Mouse (Mus musculus) cerebellum, adult 2 months (tissue): Measurements from ENCODE around the gene Snip1. TPM values are rescaled to one million over a fixed set of nuclear protein-coding genes. Genes with fewer than 3 reads are reported as not detected.
A peak's percentile ranks its signal among the peaks of the same experiment; 100 is the strongest.

Source experiments
- DNase-seq, 2 experiments: peaks; one replicate each; pipeline ENCODE4 v3.0.0; 2021
- H3K27ac ChIP-seq: fragments of 200-500 bp; 2 replicates; pipeline ENCODE4 v1.5.1; 2012; ENCODE audit warnings: low read length, control low read depth, inconsistent platforms; ENCODE audit not compliant: insufficient read depth
- H3K27me3 ChIP-seq: fragments of 200-500 bp; 2 replicates; pipeline ENCODE4 v1.6.1; 2012; ENCODE audit warnings: inconsistent platforms, mild to moderate bottlenecking, low read length, moderate library complexity; ENCODE audit not compliant: control insufficient read depth, insufficient read depth
- H3K4me1 ChIP-seq: fragments of 200-500 bp; 2 replicates; pipeline ENCODE4 v1.6.1; 2011; ENCODE audit warnings: low read length; ENCODE audit not compliant: control insufficient read depth, insufficient read depth
- H3K4me3 ChIP-seq: fragments of 200-500 bp; replicated peaks from 2 replicates; pipeline ENCODE3; 2011; ENCODE audit warnings: mild to moderate bottlenecking, low read depth, low read length, control low read depth; ENCODE audit not compliant: insufficient read depth
- CTCF ChIP-seq: fragments of 200-500 bp; IDR thresholded peaks from 2 replicates; pipeline ENCODE4 v1.5.1; 2011; ENCODE audit warnings: low read depth, mild to moderate bottlenecking, control low read depth, low read length, moderate library complexity, borderline replicate concordance; ENCODE audit not compliant: insufficient read depth
- POLR2A ChIP-seq: fragments of 200-500 bp; IDR thresholded peaks from 2 replicates; pipeline ENCODE4 v1.6.1; 2011; ENCODE audit warnings: low read length, control low read depth, borderline replicate concordance; ENCODE audit not compliant: insufficient read depth
- WGBS: fragments of 180-500 bp; shearing (Covaris S2); methylation state at CpG from one replicate; pipeline ENCODE4 v1.1.7; 2018; 5-methylcytosine and 5-hydroxymethylcytosine counted together
- polyA plus RNA-seq: library from polyadenylated mRNA; depleted of rRNA; stranded (reverse); fragments of >200 nt; gene quantifications from 2 replicates; pipeline ENCODE4 v1.2.3, GENCODE M21; 2012

The Snip1 gene
- polyA plus RNA-seq, 1 experiment, result 13.5 TPM

DNA sequence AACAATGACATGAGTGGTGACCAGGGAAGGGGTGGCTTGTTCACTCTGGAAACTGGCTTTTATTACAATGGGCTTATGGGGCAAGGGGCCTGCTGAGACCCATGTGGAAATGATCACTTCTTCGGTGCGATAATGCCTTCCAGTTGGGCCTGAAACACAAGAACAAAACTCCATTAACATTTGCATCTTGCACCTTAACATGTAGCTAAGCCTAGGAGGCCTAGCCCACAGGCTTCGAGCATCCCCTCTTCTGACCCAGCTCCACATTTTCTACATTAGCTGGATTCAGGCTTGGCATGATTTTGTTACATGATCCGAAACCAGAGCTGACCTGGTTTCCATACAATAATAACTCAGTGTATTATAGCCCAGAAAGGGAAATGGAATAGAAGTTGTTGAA, 10.0 kb upstream of the Snip1 start:
- TF ChIP-seq POLR2A (no peak), CTCF (no peak)
- no peak for DNase-seq
- H3K4me1 ChIP-seq, result no peaks in the 10 kb centered on the region
- no peak overlapping the region for H3K4me3 ChIP-seq
- no peak overlapping the region for H3K27ac ChIP-seq
- H3K27me3 ChIP-seq, result no peaks in the 10 kb centered on the region
- 86% methylated on average over 4 of the region's 4 CpGs for WGBS

DNA sequence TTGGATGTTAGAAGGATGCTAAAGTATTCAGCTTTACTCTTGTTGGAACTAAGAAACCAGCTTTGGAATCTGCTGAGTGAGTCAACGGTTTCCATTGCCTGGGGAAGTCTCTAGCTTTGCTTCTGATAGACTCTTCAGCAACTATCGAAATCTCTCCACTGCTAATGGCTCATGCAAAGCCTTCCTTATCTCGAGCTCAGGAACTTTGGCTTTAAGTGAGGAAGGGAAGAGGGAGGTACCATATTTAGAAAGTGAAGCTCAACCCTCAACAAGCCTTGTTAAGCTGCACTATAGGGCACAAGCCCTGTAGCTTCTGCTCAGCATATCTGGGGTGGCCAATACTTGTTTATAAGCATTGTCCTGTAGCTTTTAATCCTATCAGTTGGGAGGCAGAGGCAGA, 9.2 kb upstream of the Snip1 start:
- TF ChIP-seq POLR2A (no peak), CTCF (no peak)
- Histone ChIP-seq H3K4me3 (no peak overlapping the region), H3K27me3 (no peaks in the 10 kb centered on the region), H3K27ac (no peak overlapping the region), H3K4me1 (no peaks in the 10 kb centered on the region)
- DNase-seq, result no peak
- 53% methylated on average over 3 of the region's 3 CpGs for WGBS

DNA sequence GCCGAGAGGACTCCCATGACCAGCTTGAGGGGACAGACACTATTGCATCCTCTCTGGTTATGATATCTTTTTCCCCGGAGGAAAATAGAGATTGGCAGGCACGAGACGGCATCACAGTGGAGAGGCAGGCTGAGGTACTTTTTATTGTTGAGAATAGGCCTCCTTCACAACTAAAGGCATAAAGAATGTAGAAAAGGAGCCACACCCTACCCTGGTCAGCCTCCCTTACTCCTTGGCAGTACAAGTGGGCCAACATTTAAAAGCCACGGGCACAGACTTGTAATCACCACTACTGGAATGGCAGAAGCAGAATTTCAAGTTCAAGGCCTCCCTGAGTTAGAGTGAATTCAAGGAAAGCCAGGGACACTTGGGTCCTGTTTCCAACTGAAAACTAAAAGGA, 8.4 kb upstream of the Snip1 start:
- Histone ChIP-seq H3K4me3 (no peak overlapping the region), H3K27ac (no peak overlapping the region), H3K4me1 (no peaks in the 10 kb centered on the region), H3K27me3 (no peaks in the 10 kb centered on the region)
- DNase-seq, result no peak
- 46% methylated on average over 5 of the region's 5 CpGs for WGBS
- no peak for TF ChIP-seq POLR2A
- TF ChIP-seq CTCF, result no peak

DNA sequence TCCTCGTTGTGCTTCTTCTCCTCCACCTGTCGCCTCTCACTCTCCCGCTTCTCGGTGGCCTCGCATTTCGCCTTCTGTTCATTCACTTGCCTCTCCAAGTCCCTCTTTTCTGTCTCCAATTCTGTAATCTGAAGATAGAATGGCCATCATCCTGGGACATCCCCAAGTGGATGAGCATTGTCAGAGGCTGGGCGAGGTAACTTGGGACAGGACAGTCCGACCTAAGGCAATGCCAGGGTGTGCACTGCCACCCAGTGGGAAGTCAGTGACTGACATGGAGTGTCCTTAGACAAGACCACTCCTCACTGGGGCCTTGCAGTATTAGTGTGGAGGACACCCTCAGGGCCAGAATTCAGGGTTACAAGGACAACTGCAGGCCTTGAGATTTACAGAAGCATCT, 7.4 kb upstream of the Snip1 start:
- 4% methylated on average over 8 of the region's 8 CpGs for WGBS
- Histone ChIP-seq H3K4me1 (no peaks in the 10 kb centered on the region), H3K27me3 (no peaks in the 10 kb centered on the region), H3K27ac (no peak overlapping the region), H3K4me3 (no peak overlapping the region)
- DNase-seq, result peak; percentile 20 to 32
- TF ChIP-seq CTCF (peak; percentile 68), POLR2A (no peak)

DNA sequence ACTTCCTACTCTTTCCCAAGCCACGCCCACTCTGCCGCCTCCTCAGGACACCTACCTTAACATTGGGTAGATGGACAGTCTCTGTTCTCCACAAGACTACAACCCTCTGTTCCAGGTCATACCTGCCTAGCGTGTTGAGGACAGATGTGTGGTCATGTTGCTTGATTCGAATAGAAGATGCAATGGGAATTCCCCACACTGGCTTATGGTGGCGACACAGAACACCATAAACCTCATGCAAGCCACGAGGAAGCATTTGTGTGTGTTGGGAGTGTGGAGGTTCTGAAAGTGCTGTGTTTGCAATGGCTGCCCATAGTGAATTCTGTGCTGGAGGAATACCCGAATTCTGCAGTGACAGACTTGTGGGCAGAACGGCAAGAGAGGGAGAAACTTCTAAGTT, 2.6 kb upstream of the Snip1 start:
- no peak overlapping the region for H3K4me3 ChIP-seq
- H3K4me1 ChIP-seq, result peaks cover 2% of the 10 kb centered on the region; the same call in 1 of the 2 replicates
- no peaks in the 10 kb centered on the region for H3K27me3 ChIP-seq
- DNase-seq, result no peak
- WGBS, result 71% methylated on average over 8 of the region's 8 CpGs
- TF ChIP-seq POLR2A (no peak), CTCF (no peak)
- H3K27ac ChIP-seq, result no peak overlapping the region

DNA sequence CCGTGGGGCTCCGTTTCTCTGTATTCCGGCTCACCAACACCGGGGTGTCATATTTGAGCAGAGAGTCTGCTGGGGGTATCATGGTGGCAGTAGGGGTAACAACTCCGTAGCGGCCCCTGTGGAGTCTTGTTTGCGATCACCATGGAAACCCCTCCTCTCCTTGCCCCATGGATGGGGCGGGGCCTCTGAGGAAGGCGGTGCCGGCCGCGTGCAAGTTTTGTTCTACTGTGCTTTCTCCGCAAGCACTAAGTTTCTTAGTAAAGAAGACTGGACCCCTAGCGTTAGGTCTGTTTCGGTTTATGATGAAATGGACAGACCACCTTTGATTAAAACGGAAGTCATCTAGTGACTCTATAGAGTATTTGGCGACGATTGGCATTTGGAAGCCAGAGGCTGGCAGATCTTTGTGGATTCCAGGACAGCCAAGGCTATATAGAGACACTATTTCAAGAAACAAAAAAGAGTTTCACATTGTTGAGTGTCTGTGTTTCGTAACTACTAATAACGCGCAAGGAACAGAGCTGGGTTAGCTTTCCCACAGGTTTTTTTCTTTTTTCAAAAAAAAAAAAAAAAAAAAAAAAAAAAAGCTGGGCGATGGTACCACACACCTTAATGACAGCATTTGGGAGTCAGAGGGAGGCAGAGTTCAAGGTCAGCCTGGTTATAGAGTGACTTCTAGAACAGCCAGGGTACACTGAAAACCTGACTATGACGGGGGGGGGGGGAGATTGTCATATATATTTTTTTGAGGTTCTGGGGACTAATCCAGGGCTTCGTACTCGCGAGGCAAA, 760 bp upstream of the Snip1 start, which contains the start of gene Dnali1:
Gene Dnali1 (minus strand): TSS at position 187 of the 791 bp plus-strand sequence.
- Histone ChIP-seq H3K27me3 (no peaks in the 10 kb centered on the region), H3K27ac (no peak within 1 kb of the TSS), H3K4me1 (peaks cover 2% of the 10 kb centered on the region; the same call in 1 of the 2 replicates), H3K4me3 (peak within 1 kb of the TSS; percentile 81)
- WGBS, result under 1% methylated on average over 26 of the region's 26 CpGs
- DNase-seq, result peak; percentile 41 to 46
- TF ChIP-seq CTCF (no peak), POLR2A (no peak)

DNA sequence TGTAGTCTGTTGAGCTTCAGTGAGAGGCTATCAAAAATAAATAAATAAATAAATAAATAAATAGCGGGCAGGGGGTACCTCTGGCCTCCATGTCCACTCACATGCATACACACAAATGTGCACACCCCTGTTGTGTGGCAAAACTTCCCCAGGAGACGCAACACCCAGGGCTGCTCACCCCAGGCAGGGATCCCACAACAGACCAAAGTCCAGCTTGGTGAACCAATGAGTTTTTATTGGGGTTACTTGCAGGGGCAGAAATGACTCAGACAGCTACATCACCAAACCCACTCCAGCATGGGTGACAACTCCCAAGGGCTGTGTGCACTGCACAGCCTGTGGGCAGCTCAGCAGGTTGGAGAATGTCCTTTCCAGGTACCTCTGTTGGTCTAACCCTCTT, 11.2 kb downstream of the Snip1 start:
- 97% methylated on average over 2 of the region's 2 CpGs for WGBS
- no peaks in the 10 kb centered on the region for H3K27me3 ChIP-seq
- DNase-seq, result no peak
- no peak overlapping the region for H3K4me3 ChIP-seq
- TF ChIP-seq POLR2A (no peak), CTCF (no peak)
- H3K27ac ChIP-seq, result no peak overlapping the region
- H3K4me1 ChIP-seq, result no peaks in the 10 kb centered on the region

DNA sequence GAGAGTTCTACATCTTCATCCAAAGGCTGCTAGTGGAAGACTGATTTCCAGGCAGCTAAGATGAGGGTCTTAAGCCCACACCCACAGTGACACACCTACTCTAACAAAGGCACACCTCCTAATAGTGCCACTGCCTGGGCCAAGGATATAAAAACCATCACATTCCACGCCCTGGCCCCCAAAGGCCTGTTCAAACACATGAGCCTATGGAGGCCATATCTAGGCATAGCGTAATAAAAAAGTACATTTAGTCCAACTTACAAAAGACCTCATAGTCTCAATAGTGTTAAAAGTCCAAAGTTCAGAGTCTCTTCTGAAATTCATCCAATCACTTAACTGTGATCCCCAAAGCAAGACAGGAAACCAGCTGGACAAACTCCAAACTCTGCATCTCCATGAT, 12.2 kb downstream of the Snip1 start:
- no peaks in the 10 kb centered on the region for H3K27me3 ChIP-seq
- H3K4me1 ChIP-seq, result no peaks in the 10 kb centered on the region
- no peak for TF ChIP-seq POLR2A
- no peak for TF ChIP-seq CTCF
- H3K4me3 ChIP-seq, result no peak overlapping the region
- WGBS, result 97% methylated on average over 2 of the region's 2 CpGs
- no peak for DNase-seq
- no peak overlapping the region for H3K27ac ChIP-seq
